Mouse (Mus musculus) CH12.LX (cell line): ENCODE results near the gene Mgat3. TPM values are rescaled to one million over a fixed set of nuclear protein-coding genes. Genes with fewer than 3 reads are reported as not detected.

Experiments used
- DNase-seq: peaks from one replicate; pipeline ENCODE4 v3.0.0-alpha.2; 2013; ENCODE audit errors: extremely low read depth
- H3K27ac ChIP-seq: 2 replicates; pipeline ENCODE4 v1.5.1; 2012; ENCODE audit warnings: low read depth, mild to moderate bottlenecking, control low read depth, moderate library complexity; ENCODE audit not compliant: insufficient read depth
- H3K27me3 ChIP-seq: replicated peaks from 2 replicates; pipeline ENCODE3; 2012; ENCODE audit warnings: inconsistent platforms
- H3K36me3 ChIP-seq, 2 experiments: replicated peaks in 1 of 2; 2 replicates each; pipeline versions ENCODE3 to v1.6.1; 2012; ENCODE audit warnings: inconsistent platforms in 1 of 2, low read length in 1 of 2, mild to moderate bottlenecking in 1 of 2, mixed read lengths in 1 of 2, moderate library complexity in 1 of 2; ENCODE audit not compliant: control insufficient read depth in 1 of 2, insufficient read depth in 1 of 2
- H3K4me1 ChIP-seq, 2 experiments: 2 replicates each; pipeline ENCODE4 v1.6.1; 2012; ENCODE audit warnings: inconsistent platforms in 1 of 2, moderate library complexity in 1 of 2; ENCODE audit not compliant: insufficient read depth in 2 of 2, control insufficient read depth in 1 of 2
- H3K4me2 ChIP-seq: 2 replicates; pipeline ENCODE4 v1.6.1; 2012; ENCODE audit warnings: low read depth, mild to moderate bottlenecking, control low read depth; ENCODE audit not compliant: poor library complexity, insufficient read depth, severe bottlenecking
- H3K4me3 ChIP-seq, 3 experiments: fragments of 150-350 bp in 1 of 3; sonication (generic) in 1 of 3; replicated peaks in 1 of 3; 2 replicates each; pipeline versions ENCODE3 to v1.5.1; 2011 to 2012; ENCODE audit warnings: low read depth in 2 of 3, low read length in 2 of 3, mild to moderate bottlenecking in 2 of 3, moderate library complexity in 2 of 3, control low read depth in 1 of 3, improper control_type of control experiment in 1 of 3, inconsistent platforms in 1 of 3, mixed read lengths in 1 of 3; ENCODE audit not compliant: poor library complexity in 1 of 3
- H3K79me2 ChIP-seq: replicated peaks from 2 replicates; pipeline ENCODE4 v1.6.1; 2012; ENCODE audit warnings: mild to moderate bottlenecking, moderate library complexity; ENCODE audit not compliant: control insufficient read depth, poor library complexity, insufficient read depth, severe bottlenecking; ENCODE audit errors: extremely low read depth
- H3K9ac ChIP-seq: 2 replicates; pipeline ENCODE4 v1.6.1; 2012; ENCODE audit warnings: low read depth, mild to moderate bottlenecking, control low read depth, moderate library complexity; ENCODE audit not compliant: insufficient read depth
- H3K9me3 ChIP-seq: replicated peaks from 2 replicates; pipeline ENCODE3; 2012; ENCODE audit warnings: low read length, inconsistent platforms, mixed read lengths
- BHLHE40 ChIP-seq: IDR thresholded peaks from 2 replicates; pipeline ENCODE4 v1.6.1; 2011; ENCODE audit warnings: mild to moderate bottlenecking, low read depth, low read length, improper control_type of control experiment
- CHD2 ChIP-seq: IDR thresholded peaks from 2 replicates; pipeline ENCODE4 v1.6.1; 2011; ENCODE audit warnings: low read length, improper control_type of control experiment
- CTCF ChIP-seq, 2 experiments: IDR thresholded peaks in 1 of 2; conservative IDR thresholded peaks in 1 of 2; 2 replicates each; pipeline ENCODE4 v1.5.1; 2011 to 2012; ENCODE audit warnings: low read depth in 2 of 2, low read length in 2 of 2, improper control_type of control experiment in 1 of 2, inconsistent platforms in 1 of 2, mild to moderate bottlenecking in 1 of 2, moderate library complexity in 1 of 2
- E2F4 ChIP-seq: IDR thresholded peaks from 2 replicates; pipeline ENCODE4 v1.6.1; 2011; ENCODE audit warnings: low read depth, low read length, improper control_type of control experiment; ENCODE audit not compliant: insufficient replicate concordance
- ELF1 ChIP-seq: IDR thresholded peaks from 2 replicates; pipeline ENCODE4 v1.6.1; 2014; ENCODE audit warnings: low read depth, mild to moderate bottlenecking, inconsistent platforms, low read length, improper control_type of control experiment
- EP300 ChIP-seq: IDR thresholded peaks from 2 replicates; pipeline ENCODE4 v1.6.1; 2011; ENCODE audit warnings: low read length, improper control_type of control experiment
- GABPA ChIP-seq: IDR thresholded peaks from 2 replicates; pipeline ENCODE4 v1.6.1; 2012; ENCODE audit warnings: low read depth, low read length, improper control_type of control experiment, inconsistent platforms; ENCODE audit not compliant: insufficient replicate concordance
- HCFC1 ChIP-seq: IDR thresholded peaks from 2 replicates; pipeline ENCODE4 v1.6.1; 2012; ENCODE audit warnings: low read depth, mild to moderate bottlenecking, inconsistent platforms, low read length, improper control_type of control experiment
- IRF4 ChIP-seq: IDR thresholded peaks from 2 replicates; pipeline ENCODE4 v1.6.1; 2014; ENCODE audit warnings: low read depth, mild to moderate bottlenecking, inconsistent platforms, low read length, improper control_type of control experiment
- JUN ChIP-seq: IDR thresholded peaks from 2 replicates; pipeline ENCODE4 v1.6.1; 2011; ENCODE audit warnings: low read depth, mild to moderate bottlenecking, low read length, improper control_type of control experiment, moderate library complexity; ENCODE audit not compliant: insufficient read depth
- JUND ChIP-seq: conservative IDR thresholded peaks from 2 replicates; pipeline ENCODE4 v1.6.1; 2011; ENCODE audit warnings: low read depth, low read length, improper control_type of control experiment
- KAT2A ChIP-seq: IDR thresholded peaks from 2 replicates; pipeline ENCODE4 v1.6.1; 2012; ENCODE audit warnings: low read length, improper control_type of control experiment, inconsistent platforms; ENCODE audit not compliant: insufficient replicate concordance
- MAFK ChIP-seq: IDR thresholded peaks from 2 replicates; pipeline ENCODE4 v1.6.1; 2011; ENCODE audit warnings: low read length, improper control_type of control experiment; ENCODE audit not compliant: insufficient replicate concordance
- MAX ChIP-seq: IDR thresholded peaks from 2 replicates; pipeline ENCODE4 v1.6.1; 2011; ENCODE audit warnings: low read length, improper control_type of control experiment
- MXI1 ChIP-seq: IDR thresholded peaks from 2 replicates; pipeline ENCODE4 v1.6.1; 2011; ENCODE audit warnings: mild to moderate bottlenecking, low read depth, low read length, improper control_type of control experiment
- NELFE ChIP-seq: IDR thresholded peaks from 2 replicates; pipeline ENCODE4 v1.6.1; 2011; ENCODE audit warnings: low read depth, low read length, improper control_type of control experiment
- NRF1 ChIP-seq: IDR thresholded peaks from 2 replicates; pipeline ENCODE4 v1.6.1; 2014; ENCODE audit warnings: low read depth, mild to moderate bottlenecking, inconsistent platforms, low read length, improper control_type of control experiment, moderate library complexity
- RAD21 ChIP-seq: IDR thresholded peaks from 2 replicates; pipeline ENCODE4 v1.6.1; 2011; ENCODE audit warnings: low read depth, mild to moderate bottlenecking, low read length, improper control_type of control experiment, moderate library complexity
- SIN3A ChIP-seq: IDR thresholded peaks from 2 replicates; pipeline ENCODE4 v1.6.1; 2012; ENCODE audit warnings: low read length, improper control_type of control experiment, inconsistent platforms
- SMC3 ChIP-seq: IDR thresholded peaks from 2 replicates; pipeline ENCODE4 v1.6.1; 2011; ENCODE audit warnings: low read depth, low read length, improper control_type of control experiment
- TCF12 ChIP-seq: IDR thresholded peaks from 2 replicates; pipeline ENCODE4 v1.6.1; 2014; ENCODE audit warnings: low read depth, mild to moderate bottlenecking, inconsistent platforms, low read length, improper control_type of control experiment
- UBTF ChIP-seq: IDR thresholded peaks from 2 replicates; pipeline ENCODE4 v1.6.1; 2012; ENCODE audit warnings: low read depth, mild to moderate bottlenecking, inconsistent platforms, low read length, improper control_type of control experiment, moderate library complexity
- ZC3H11A ChIP-seq: IDR thresholded peaks from 2 replicates; pipeline ENCODE4 v1.6.1; 2012; ENCODE audit warnings: low read depth, mild to moderate bottlenecking, inconsistent platforms, low read length, improper control_type of control experiment
- ZKSCAN1 ChIP-seq: IDR thresholded peaks from 2 replicates; pipeline ENCODE4 v1.6.1; 2012; ENCODE audit warnings: low read depth, inconsistent platforms, low read length, improper control_type of control experiment, borderline replicate concordance
- ZMIZ1 ChIP-seq: IDR thresholded peaks from 2 replicates; pipeline ENCODE4 v1.6.1; 2012; ENCODE audit warnings: low read depth, mild to moderate bottlenecking, inconsistent platforms, low read length, improper control_type of control experiment
- ZNF384 ChIP-seq: IDR thresholded peaks from 2 replicates; pipeline ENCODE4 v1.6.1; 2012; ENCODE audit warnings: low read depth, low read length, improper control_type of control experiment, inconsistent platforms
- dilution Hi-C: fragments of 300-500 bp; cut with MboI; formaldehyde crosslinking; loops from 2 replicates; pipeline ENCODE4 v1.14.3; 2020; ENCODE audit warnings: low sequenced_read_pairs; ENCODE audit not compliant: extremely low pct_unique_long_range_greater_than_20kb, extremely low pct_ligation_motif_present
- in situ Hi-C: fragments of 300-500 bp; cut with MboI; formaldehyde crosslinking; loops from 3 replicates; pipeline ENCODE4 v1.14.3; 2019; ENCODE audit warnings: low sequenced_read_pairs, low pct_ligation_motif_present, low pct_unique_long_range_greater_than_20kb, mixed read lengths
- polyA plus RNA-seq: library from polyadenylated mRNA; unstranded; fragments of >175 nt; gene quantifications from 2 replicates; pipeline ENCODE4 v1.2.1, GENCODE M21; 2012; ENCODE audit warnings: low read depth; ENCODE audit not compliant: insufficient read length
- total RNA-seq, 2 experiments: library from RNA; depleted of rRNA; stranded (reverse); fragments of 300-350 nt in 1 of 2; fragments of >200 nt in 1 of 2; gene quantifications; 2 replicates each; pipeline ENCODE4 v1.2.3; 2012 to 2014

Mgat3 gene
- total and polyA plus RNA-seq, 3 experiments: 0.09 to 0.36 (median 0.21) TPM

DNA sequence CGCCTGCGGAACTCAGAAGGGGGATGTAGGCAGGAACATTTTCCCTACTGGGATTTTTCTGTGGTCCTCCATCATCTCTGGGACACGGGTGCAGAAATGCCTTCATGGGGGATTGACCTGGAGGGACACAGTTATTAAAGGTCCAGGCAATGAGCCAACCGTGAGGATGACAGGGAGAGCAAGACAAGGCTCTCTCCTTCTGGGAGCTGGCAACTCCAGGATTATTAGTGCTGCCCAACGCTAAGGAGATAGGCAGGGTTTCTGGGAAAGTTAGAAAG, 1.0 kb downstream of the Mgat3 start:
- dilution Hi-C loops: no loop called here
- no peak overlapping the region for H3K4me3 ChIP-seq
- H3K27me3 ChIP-seq: peaks cover 75% of the 10 kb centered on the region

DNA sequence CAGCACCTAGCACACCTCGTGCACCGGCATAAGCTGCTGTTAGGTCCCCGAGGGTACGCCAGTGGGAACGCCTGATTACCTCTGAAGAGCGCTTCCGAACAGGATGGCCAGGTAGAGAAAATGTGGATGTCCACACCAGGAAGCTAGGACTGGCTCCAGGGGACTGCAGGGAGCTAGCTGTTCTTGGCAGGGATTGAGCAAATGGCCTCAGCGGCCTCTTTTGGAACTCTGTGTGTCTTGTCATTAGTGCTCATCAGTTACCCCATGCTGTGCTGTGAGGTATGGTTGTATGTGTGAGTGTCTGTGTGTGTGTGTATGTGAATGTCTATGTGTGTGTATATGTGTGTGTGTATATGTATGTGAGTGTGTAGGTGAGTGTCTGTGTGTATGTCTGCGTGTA, 1.8 kb downstream of the Mgat3 start:
- H3K79me2 ChIP-seq: no peaks in the 10 kb centered on the region
- peaks cover 73% of the 10 kb centered on the region for H3K27me3 ChIP-seq
- dilution Hi-C loops (no loop called here), in situ Hi-C loops (no loop called here)
- H3K4me1 ChIP-seq: peaks cover 4 to 9% of the 10 kb centered on the region in 2 experiments; a peak in 3 of 4 replicates
- no peak overlapping the region for H3K27ac ChIP-seq
- no peak overlapping the region for H3K4me3 ChIP-seq
- peaks cover 2% of the 10 kb centered on the region for H3K9me3 ChIP-seq
- DNase-seq: no peak
- H3K4me2 ChIP-seq: no peak overlapping the region
- no peak for TF ChIP-seq ZKSCAN1
- no peak for TF ChIP-seq GABPA
- no peak for TF ChIP-seq CHD2
- TF ChIP-seq BHLHE40: no peak
- no peak for TF ChIP-seq ZMIZ1
- TF ChIP-seq TCF12: no peak
- TF ChIP-seq ELF1: no peak
- TF ChIP-seq ZNF384: no peak
- TF ChIP-seq JUN: no peak
- TF ChIP-seq MAX: no peak
- TF ChIP-seq MXI1: no peak
- TF ChIP-seq MAFK: no peak
- TF ChIP-seq EP300: no peak
- no peak for TF ChIP-seq KAT2A
- TF ChIP-seq SIN3A: no peak
- no peak for TF ChIP-seq IRF4
- H3K9ac ChIP-seq: no peak overlapping the region
- no peaks in the 10 kb centered on the region for H3K36me3 ChIP-seq

More for the DNA sequence above, 1.0 kb downstream of the Mgat3 start:
- H3K4me1 ChIP-seq: peaks cover 4 to 9% of the 10 kb centered on the region in 2 experiments; a peak in 3 of 4 replicates
- in situ Hi-C loops: no loop called here
- DNase-seq: no peak
- peaks cover 2% of the 10 kb centered on the region for H3K9me3 ChIP-seq
- no peaks in the 10 kb centered on the region for H3K79me2 ChIP-seq
- H3K4me2 ChIP-seq: no peak overlapping the region
- H3K36me3 ChIP-seq: no peaks in the 10 kb centered on the region
- H3K9ac ChIP-seq: no peak overlapping the region
- TF ChIP-seq EP300 (no peak), ZMIZ1 (no peak), NRF1 (no peak), E2F4 (no peak), UBTF (no peak), TCF12 (no peak), CTCF (conservative IDR thresholded peaks at IDR 0.05 in 1 of 2, IDR thresholded peaks at IDR 0.05 in 1 of 2; ENCODE audit: low read depth in 2 of 2, low read length in 2 of 2) (no peak), RAD21 (no peak), KAT2A (no peak), NELFE (no peak), SMC3 (no peak), BHLHE40 (no peak), ZC3H11A (no peak), MAFK (no peak), MXI1 (no peak), HCFC1 (no peak), JUN (no peak), JUND (no peak), ELF1 (no peak)
- no peak overlapping the region for H3K27ac ChIP-seq
